Mouse (Mus musculus): ENCODE measurements around the gene L1cam.

- no peak for TF ChIP-seq CTCF (IDR thresholded peaks at IDR 0.05; ENCODE audit: insufficient read depth, low read length)
- TF ChIP-seq POLR2A (IDR thresholded peaks at IDR 0.05; ENCODE audit: borderline replicate concordance, extremely low read depth, low read depth, low read length) = no peak
Measured at GRCm38 (mm10) chrX:73816596-73817314, 79.2 kb downstream of the L1cam start.

Data from lung, adult 2 months (tissue).